17 mouse cellular contexts compared by ENCODE assay signal in the genomic region with DNA sequence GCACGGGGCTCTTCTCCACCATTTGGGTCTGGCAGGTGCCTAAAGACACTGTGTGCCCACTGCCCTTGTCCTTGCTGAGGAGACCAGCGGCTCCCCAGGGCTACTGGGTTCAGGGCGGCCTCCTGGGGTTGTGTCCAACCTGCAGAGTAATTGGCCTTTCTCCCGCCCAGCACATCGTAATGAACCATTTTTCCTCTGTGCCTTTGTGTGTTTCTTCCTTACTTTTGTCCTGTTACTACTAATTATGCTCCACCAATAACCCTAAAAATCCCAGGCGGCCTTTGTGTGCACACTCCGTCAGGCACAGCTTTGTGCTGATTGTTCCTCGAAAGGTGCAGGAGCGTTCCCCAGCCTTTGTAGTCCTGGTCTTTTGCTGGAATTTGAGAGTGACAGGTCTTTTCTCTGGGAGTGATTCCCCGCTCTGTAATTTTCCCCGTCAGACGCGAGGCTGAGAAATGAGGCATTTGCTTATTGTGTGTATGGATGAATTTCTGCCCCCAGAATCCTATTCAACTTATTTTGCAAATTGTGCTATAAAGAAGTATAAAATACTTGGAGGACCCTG.
DNase-seq lines count a peak whose midpoint lies in the region; ATAC-seq lines count a peak whose summit lies in the region.
"Had no signal": no experiment of that assay in that cellular context is flagged by ENCODE, and none has a peak within 500 bp of the region (broad histone marks: within the 10 kb centered on the region; RNA-seq: fewer than 3 reads in every experiment).

No protein-coding gene starts in this region.

- no peak overlapping the region for H3K4me3 ChIP-seq in hindbrain, embryonic 12.5 days
- H3K4me3 ChIP-seq in midbrain, embryonic 13.5 days (replicated peaks), result no peak overlapping the region
- H3K4me3 ChIP-seq: embryonic facial prominence, embryonic 12.5 days; myocyte had no signal

- H3K27ac ChIP-seq in hindbrain, embryonic 12.5 days, result peak overlapping the region; percentile 80
- H3K27ac ChIP-seq in midbrain, embryonic 13.5 days, result peak overlapping the region; percentile 95
- H3K27ac ChIP-seq: embryonic facial prominence, embryonic 12.5 days; kidney, postnatal 0 days had no signal

- H3K9me3 ChIP-seq in hindbrain, embryonic 12.5 days (replicated peaks), result no peaks in the 10 kb centered on the region
- no peaks in the 10 kb centered on the region for H3K9me3 ChIP-seq in midbrain, embryonic 13.5 days
- H3K9me3 ChIP-seq: embryonic facial prominence, embryonic 12.5 days had no signal

- no peaks in the 10 kb centered on the region for H3K36me3 ChIP-seq in hindbrain, embryonic 12.5 days
- peaks cover 19% of the 10 kb centered on the region for H3K36me3 ChIP-seq in midbrain, embryonic 13.5 days
- H3K36me3 ChIP-seq: embryonic facial prominence, embryonic 12.5 days had no signal

- no peaks in the 10 kb centered on the region for H3K27me3 ChIP-seq in hindbrain, embryonic 12.5 days
- H3K27me3 ChIP-seq in midbrain, embryonic 13.5 days, result no peaks in the 10 kb centered on the region

- H3K4me1 ChIP-seq in hindbrain, embryonic 12.5 days, result peaks cover 61% of the 10 kb centered on the region
- peaks cover 98% of the 10 kb centered on the region for H3K4me1 ChIP-seq in midbrain, embryonic 13.5 days (replicated peaks)

- H3K4me2 ChIP-seq in hindbrain, embryonic 12.5 days (replicated peaks), result 0 out of 2 replicates have a peak overlapping the region, but pooled peaks have one; percentile 9
- H3K4me2 ChIP-seq in midbrain, embryonic 13.5 days (replicated peaks), result peak overlapping the region; percentile 32
- H3K4me2 ChIP-seq: embryonic facial prominence, embryonic 12.5 days; liver, embryonic 11.5 days; lung, embryonic 14.5 days had no signal

- ATAC-seq in hindbrain, embryonic 12.5 days (ENCODE audit: low FRiP score), result no peak
- no peak for ATAC-seq in midbrain, embryonic 13.5 days

- 29% methylated on average over 13 of the region's 13 CpGs for WGBS in hindbrain, embryonic 12.5 days
- 10% methylated on average over 13 of the region's 13 CpGs for WGBS in midbrain, embryonic 13.5 days

- DNase-seq in embryo, embryonic 10 days (ENCODE audit: low spot score), result peak; percentile 36
- DNase-seq in embryo, embryonic 9.5 days (ENCODE audit: extremely low spot score), result no peak
- DNase-seq in retina, postnatal 1 day, result peak; percentile 44
- no peak for DNase-seq in natural killer cell, adult 2 months (ENCODE audit: low spot score in 2 of 2)
- no peak for DNase-seq in kidney, adult 9 months
- no peak for DNase-seq in ovary, adult 18-20 months (ENCODE audit: low spot score)
- DNase-seq: adrenal gland, postnatal 36 days; cerebellum, postnatal 25 days; heart, postnatal 10 days; lung, embryonic 14.5 days; thymus, postnatal 14 days had no signal

- H3K9ac ChIP-seq in hindbrain, embryonic 12.5 days, result 0 out of 2 replicates have a peak overlapping the region, but pooled peaks have one; percentile 5
- peak overlapping the region; percentile 51 for H3K9ac ChIP-seq in midbrain, embryonic 13.5 days (replicated peaks)
- H3K9ac ChIP-seq: embryonic facial prominence, embryonic 12.5 days; lung, embryonic 14.5 days had no signal

Comparison
In these comparisons a context has a peak if more than half of its experiments do, and no peak if none do; other contexts are left out.
1. DNase-seq: peak in embryo, embryonic 10 days (single experiment) and retina, postnatal 1 day (single experiment); none in embryo, embryonic 9.5 days (single experiment), natural killer cell, adult 2 months (0 of 2), kidney, adult 9 months (single experiment) and ovary, adult 18-20 months (single experiment).